Mouse (Mus musculus) neural tube, embryonic 12.5 days (tissue): ENCODE measurements around the gene Cyp1a1. TPM values are rescaled to one million over a fixed set of nuclear protein-coding genes. Genes with fewer than 3 reads are reported as not detected.

Source experiments
- ATAC-seq: fragments of 200-750 bp; cut with Nextera tagmentation; 2 replicates; pipeline ENCODE4 v1.8.0; 2017; ENCODE audit warnings: low read depth, mild to moderate bottlenecking, moderate TSS enrichment, moderate library complexity; ENCODE audit not compliant: low FRiP score
- H3K27ac ChIP-seq: fragments of 300-500 bp; sonication (generic); 2 replicates; pipeline ENCODE4 v1.5.1; 2016
- H3K27me3 ChIP-seq: fragments of 300-500 bp; sonication (generic); replicated peaks from 2 replicates; pipeline ENCODE4 v1.6.1; 2016; ENCODE audit warnings: mild to moderate bottlenecking
- H3K36me3 ChIP-seq: fragments of 300-500 bp; sonication (generic); 2 replicates; pipeline ENCODE4 v1.6.1; 2016; ENCODE audit warnings: mild to moderate bottlenecking
- H3K4me1 ChIP-seq: fragments of 300-500 bp; sonication (generic); 2 replicates; pipeline ENCODE4 v1.6.1; 2016
- H3K4me2 ChIP-seq: fragments of 300-500 bp; sonication (generic); replicated peaks from 2 replicates; pipeline ENCODE4 v1.6.1; 2016; ENCODE audit warnings: mild to moderate bottlenecking
- H3K4me3 ChIP-seq: fragments of 300-500 bp; sonication (generic); 2 replicates; pipeline ENCODE4 v1.5.1; 2016
- H3K9ac ChIP-seq: fragments of 300-500 bp; sonication (generic); 2 replicates; pipeline ENCODE4 v1.6.1; 2016; ENCODE audit warnings: mild to moderate bottlenecking
- H3K9me3 ChIP-seq: fragments of 300-500 bp; sonication (generic); 2 replicates; pipeline ENCODE4 v1.6.1; 2016; ENCODE audit warnings: mild to moderate bottlenecking
- WGBS: fragments of 180-500 bp; shearing (Covaris S2); methylation state at CpG from one replicate; pipeline ENCODE4 v1.1.7; 2016; 5-methylcytosine and 5-hydroxymethylcytosine counted together
- polyA plus RNA-seq: library from polyadenylated mRNA; unstranded; fragments of >200 nt; fragmentation: Nextera tagmentation; extraction: Ambion mirVana; gene quantifications from 2 replicates; pipeline ENCODE4 v1.2.1, GENCODE M21; 2016

Cyp1a1 gene
- polyA plus RNA-seq, 1 experiment from 2014 or later, result not detected

DNA sequence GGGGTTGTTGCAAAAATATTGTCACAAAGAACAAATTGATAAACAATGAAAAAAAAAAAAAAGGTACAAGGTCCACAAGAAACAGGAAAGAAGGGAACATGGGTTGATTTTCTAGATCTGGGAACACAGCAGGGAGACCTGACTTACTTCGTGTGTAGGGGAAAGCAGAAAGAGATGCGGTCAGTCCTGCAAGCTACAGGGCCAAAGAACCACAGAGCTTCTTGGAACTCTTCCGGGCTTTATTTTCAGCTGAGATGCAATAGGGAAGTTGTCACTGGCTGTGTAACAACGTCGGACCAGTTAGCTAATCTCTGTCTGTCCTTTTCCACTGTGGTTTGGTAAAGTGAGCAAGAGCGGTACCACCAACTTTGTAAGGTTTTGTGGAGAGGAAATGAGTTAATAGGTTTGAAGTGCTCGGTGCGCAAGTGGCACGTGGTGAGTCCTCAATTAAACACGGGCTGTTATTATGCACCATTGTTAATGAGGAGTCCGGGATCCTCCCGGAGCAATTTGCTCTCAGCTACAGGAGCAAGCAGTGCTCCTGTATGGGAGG, 41.1 kb upstream of the Cyp1a1 start:
- Histone ChIP-seq H3K9ac (no peak overlapping the region), H3K36me3 (peaks cover 7% of the 10 kb centered on the region; the same call in 1 of the 2 replicates), H3K4me3 (no peak overlapping the region), H3K27me3 (no peaks in the 10 kb centered on the region), H3K27ac (no peak overlapping the region), H3K9me3 (no peaks in the 10 kb centered on the region), H3K4me2 (no peak overlapping the region), H3K4me1 (peaks cover 43% of the 10 kb centered on the region)
- WGBS, result 62% methylated on average over 12 of the region's 12 CpGs
- no peak for ATAC-seq

DNA sequence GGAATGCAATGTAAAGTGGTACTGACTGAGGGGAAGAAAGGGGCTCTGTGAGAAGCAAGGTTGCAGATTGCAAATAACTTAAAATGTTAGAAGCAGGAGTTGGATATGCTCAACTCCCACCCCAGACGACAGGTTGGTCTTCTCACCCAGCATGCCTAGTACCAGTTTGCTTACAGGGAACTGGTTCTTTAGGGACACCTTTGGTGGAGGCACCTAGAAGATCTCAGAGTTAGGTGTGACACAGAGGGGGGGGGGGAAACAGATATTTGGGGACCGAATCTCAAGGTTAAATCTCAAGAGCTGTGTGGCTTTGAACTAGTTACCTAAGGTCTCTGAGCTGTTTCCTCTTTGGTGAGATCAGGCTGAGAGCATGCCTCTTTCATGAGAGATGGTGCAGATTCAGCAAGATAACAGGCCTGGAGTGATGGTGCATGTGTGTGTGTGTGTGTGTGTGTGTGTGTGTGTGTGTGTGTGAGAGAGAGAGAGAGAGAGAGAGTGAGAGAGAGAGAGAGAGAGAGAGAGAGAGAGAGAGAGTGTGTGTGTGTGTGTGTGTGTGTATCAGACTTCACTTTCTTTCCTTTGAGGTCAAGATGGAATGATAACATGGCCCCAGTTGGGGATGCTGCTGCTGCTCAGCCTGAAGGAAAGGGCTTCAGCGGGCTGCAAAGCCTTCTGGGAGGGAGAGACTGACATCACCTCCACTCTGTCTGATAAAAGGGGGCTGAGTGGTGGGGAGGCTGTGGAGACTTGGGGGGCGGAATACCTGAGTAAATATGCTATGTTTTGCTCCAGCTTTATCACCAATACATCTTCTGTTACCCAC, 40.2 kb upstream of the Cyp1a1 start:
- Histone ChIP-seq H3K9ac (no peak overlapping the region), H3K36me3 (no peaks in the 10 kb centered on the region), H3K4me3 (no peak overlapping the region), H3K27me3 (no peaks in the 10 kb centered on the region), H3K4me1 (peaks cover 34% of the 10 kb centered on the region), H3K27ac (no peak overlapping the region), H3K4me2 (no peak overlapping the region), H3K9me3 (no peaks in the 10 kb centered on the region)
- ATAC-seq, result no peak
- WGBS, result 80% methylated on average over 4 of the region's 4 CpGs

DNA sequence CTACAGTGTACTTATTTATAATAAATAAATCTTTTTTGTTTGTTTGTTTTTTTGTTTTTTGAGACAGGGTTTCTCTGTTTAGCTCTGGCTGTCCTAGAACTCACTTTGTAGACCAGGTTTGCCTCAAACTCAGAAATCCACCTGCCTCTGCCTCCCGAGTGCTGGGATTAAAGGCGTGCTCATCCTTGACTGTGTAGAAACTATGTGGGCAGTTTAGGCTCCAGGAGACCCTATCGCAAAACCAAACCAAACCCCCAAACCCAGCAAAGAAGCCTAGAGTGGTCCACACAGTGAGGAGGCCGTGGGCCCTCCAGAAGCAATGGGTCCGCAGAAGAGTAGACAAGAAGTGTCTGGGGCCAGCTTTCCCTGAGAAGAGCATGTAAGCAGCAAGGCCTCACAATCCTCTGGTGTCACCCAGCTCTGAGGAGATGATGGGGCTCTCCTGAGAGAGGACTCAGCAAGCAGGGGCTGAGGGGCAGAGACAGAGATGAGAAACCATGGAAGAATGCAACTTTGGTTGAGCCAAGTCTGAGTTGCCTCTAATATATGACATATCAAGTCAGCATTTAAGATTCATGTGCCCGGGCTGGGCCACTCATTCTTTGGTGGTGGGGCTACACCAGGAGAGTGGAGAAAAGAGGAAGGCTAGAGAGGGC, 37.5 kb upstream of the Cyp1a1 start:
- Histone ChIP-seq H3K27me3 (no peaks in the 10 kb centered on the region), H3K27ac (no peak overlapping the region), H3K9ac (no peak overlapping the region), H3K4me3 (no peak overlapping the region), H3K36me3 (no peaks in the 10 kb centered on the region), H3K4me2 (no peak overlapping the region), H3K4me1 (peaks cover 17% of the 10 kb centered on the region), H3K9me3 (no peaks in the 10 kb centered on the region)
- ATAC-seq, result no peak
- 93% methylated on average over 6 of the region's 6 CpGs for WGBS

DNA sequence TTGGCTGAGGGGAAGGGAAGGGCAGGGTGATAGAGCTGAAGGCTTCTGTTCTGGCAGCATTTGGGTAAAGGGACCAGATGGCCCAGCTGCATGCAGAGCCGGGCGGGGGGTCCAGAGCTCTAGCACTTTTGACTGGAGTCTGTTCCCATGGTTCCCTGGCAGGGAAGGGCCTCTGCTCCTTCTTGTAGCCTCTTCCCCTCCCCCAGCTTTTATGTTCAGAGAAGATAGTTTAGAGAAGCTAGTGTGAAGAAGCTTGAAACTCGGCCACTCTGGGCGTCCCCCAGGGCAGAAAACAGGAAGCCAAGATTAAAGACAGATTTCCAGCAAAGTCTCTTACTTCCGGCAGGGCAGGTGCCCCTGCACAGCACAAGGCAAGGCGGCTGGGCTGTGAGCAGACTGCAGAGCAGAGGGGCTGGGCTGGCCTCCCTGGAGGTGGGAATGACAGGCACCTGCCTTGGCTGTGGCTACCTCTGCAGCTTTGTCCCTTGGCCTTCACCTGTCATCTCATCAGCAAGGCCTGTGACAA, 36.9 kb upstream of the Cyp1a1 start:
- H3K9ac ChIP-seq, result no peak overlapping the region
- no peak overlapping the region for H3K4me3 ChIP-seq
- H3K27ac ChIP-seq, result no peak overlapping the region
- no peaks in the 10 kb centered on the region for H3K27me3 ChIP-seq
- no peaks in the 10 kb centered on the region for H3K9me3 ChIP-seq
- no peak for ATAC-seq
- H3K4me1 ChIP-seq, result peaks cover 16% of the 10 kb centered on the region
- WGBS, result 37% methylated on average over 6 of the region's 6 CpGs
- no peaks in the 10 kb centered on the region for H3K36me3 ChIP-seq
- H3K4me2 ChIP-seq, result no peak overlapping the region

DNA sequence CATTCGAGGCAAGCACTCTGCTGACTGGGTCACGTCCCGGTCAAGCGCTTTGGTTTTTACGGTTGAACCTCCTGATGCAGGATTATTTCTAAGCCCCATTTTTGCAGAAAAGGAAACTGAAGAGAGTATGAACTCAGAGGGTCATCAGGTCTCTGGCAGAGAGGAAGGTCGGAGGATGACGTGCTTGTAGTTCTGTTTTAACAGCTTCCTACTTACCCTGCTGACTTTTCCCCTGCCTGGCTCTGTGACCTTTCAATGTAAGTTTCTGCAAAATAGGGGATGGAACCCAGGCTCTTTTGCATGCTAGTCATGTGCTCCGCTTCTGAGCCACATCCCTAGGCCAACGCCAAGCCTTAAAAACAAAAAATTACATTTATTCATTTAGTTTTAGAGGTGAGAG, 35.4 kb upstream of the Cyp1a1 start:
- 68% methylated on average over 9 of the region's 9 CpGs for WGBS
- H3K9me3 ChIP-seq, result no peaks in the 10 kb centered on the region
- H3K4me1 ChIP-seq, result peaks cover 16% of the 10 kb centered on the region
- no peak for ATAC-seq
- H3K4me2 ChIP-seq, result no peak overlapping the region
- H3K27me3 ChIP-seq, result no peaks in the 10 kb centered on the region
- no peak overlapping the region for H3K4me3 ChIP-seq
- H3K9ac ChIP-seq, result no peak overlapping the region
- H3K27ac ChIP-seq, result no peak overlapping the region
- no peaks in the 10 kb centered on the region for H3K36me3 ChIP-seq

DNA sequence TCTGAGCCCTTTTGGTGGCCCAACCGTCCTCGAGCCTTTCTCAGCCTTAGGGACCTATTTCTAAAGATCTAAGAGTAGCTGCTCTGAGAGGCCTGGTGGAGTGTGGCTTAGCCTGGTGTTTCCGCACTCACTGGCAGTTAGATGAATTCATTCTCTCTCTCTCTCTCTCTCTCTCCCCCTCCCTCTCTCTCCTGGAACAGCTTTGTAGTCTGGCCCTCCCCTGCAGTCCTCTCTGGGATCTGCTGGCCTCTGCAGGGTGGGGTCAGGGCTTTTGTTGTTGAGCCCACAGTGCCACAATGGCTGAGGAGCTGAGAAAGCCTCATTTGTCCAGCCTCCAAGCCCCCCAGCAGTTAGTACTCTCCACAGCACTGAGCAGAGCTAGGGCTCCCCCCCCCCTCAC, 34.9 kb upstream of the Cyp1a1 start:
- H3K27me3 ChIP-seq, result no peaks in the 10 kb centered on the region
- H3K4me2 ChIP-seq, result no peak overlapping the region
- H3K9ac ChIP-seq, result no peak overlapping the region; the same call in 1 of the 2 replicates
- no peaks in the 10 kb centered on the region for H3K36me3 ChIP-seq
- H3K4me3 ChIP-seq, result no peak overlapping the region
- peaks cover 16% of the 10 kb centered on the region for H3K4me1 ChIP-seq
- no peaks in the 10 kb centered on the region for H3K9me3 ChIP-seq
- WGBS, result 18% methylated on average over 3 of the region's 3 CpGs
- H3K27ac ChIP-seq, result no peak overlapping the region
- ATAC-seq, result no peak

DNA sequence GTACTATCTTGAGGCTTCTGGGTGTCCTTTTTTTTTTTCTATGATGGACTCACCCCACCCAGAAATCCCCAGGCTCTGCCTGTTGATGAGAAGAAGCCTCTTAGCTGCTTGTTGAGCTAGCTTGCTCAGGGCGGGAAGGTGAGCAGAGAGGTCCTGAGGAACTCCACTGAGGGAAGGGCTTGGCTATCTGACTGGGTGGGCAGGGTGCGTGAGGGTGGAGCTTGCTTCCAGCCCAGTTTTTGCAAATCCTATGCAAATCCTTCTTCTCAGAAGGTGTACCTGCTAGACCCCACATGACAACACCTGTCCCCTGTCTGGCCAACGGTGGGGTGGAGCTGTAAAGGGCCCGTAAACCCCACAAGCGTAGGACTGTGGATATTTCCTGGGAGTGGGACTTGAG, 34.4 kb upstream of the Cyp1a1 start, which contains the start of gene Csk:
TSS of gene Csk (minus strand) at position 349 of the 400 bp plus-strand sequence.
- no peaks in the 10 kb centered on the region for H3K27me3 ChIP-seq
- peaks cover 16% of the 10 kb centered on the region for H3K4me1 ChIP-seq
- ATAC-seq, result no peak
- no peak within 1 kb of the TSS for H3K4me2 ChIP-seq
- no peaks in the 10 kb centered on the region for H3K9me3 ChIP-seq
- H3K9ac ChIP-seq, result no peak within 1 kb of the TSS; the same call in 1 of the 2 replicates
- H3K4me3 ChIP-seq, result no peak within 1 kb of the TSS
- 54% methylated on average over 5 of the region's 5 CpGs for WGBS
- H3K27ac ChIP-seq, result no peak within 1 kb of the TSS
- no peaks in the 10 kb centered on the region for H3K36me3 ChIP-seq

DNA sequence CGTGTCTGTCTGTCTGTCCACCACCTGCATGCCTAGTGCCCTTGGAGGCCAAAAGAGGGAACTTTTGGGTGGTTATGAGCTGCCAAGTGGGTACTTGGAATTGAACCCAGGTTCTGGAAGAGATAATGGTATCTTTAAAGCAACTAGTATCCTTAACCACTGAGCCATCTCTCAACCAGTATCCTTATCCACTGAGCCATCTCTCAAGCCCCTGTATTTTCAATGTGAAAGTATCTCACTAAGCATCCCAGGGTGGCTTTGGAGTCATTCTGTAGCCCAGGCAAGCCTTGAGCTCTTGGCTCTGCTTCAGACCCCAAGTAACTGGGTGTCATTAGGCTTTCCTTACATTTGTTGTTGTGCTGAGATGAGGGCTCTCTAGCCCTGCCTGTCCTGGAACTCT, 32.8 kb upstream of the Cyp1a1 start:
- no peak for ATAC-seq
- Histone ChIP-seq H3K9ac (no peak overlapping the region), H3K36me3 (no peaks in the 10 kb centered on the region), H3K4me3 (no peak overlapping the region), H3K27me3 (no peaks in the 10 kb centered on the region), H3K9me3 (no peaks in the 10 kb centered on the region), H3K4me1 (peaks cover 16% of the 10 kb centered on the region), H3K4me2 (no peak overlapping the region), H3K27ac (no peak overlapping the region)
- WGBS, result 88% methylated on average over 1 of the region's 1 CpGs

DNA sequence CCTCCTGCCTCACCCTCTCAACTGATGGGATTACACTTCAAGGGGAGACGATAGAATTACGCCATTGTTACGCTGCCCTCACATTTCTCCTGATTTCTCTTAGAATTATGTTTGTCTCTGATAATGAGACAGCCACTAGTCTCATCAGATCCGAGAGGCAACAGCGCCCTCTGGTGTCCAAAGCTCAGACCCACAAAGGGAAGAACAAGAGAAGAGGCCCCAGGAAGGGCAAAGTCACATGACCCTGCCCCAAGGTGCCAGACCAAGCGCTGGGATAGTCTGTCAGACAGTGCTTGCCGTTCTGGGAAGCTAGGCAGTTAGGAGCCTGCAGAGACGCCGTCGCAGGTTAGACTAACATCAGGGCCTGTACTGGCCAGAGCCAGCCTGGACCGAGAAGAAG, 32.0 kb upstream of the Cyp1a1 start:
- H3K9me3 ChIP-seq, result no peaks in the 10 kb centered on the region
- H3K36me3 ChIP-seq, result no peaks in the 10 kb centered on the region
- H3K4me1 ChIP-seq, result peaks cover 10% of the 10 kb centered on the region
- peak overlapping the region; percentile 55 for H3K4me2 ChIP-seq
- ATAC-seq, result peak; percentile 76
- H3K27ac ChIP-seq, result no peak overlapping the region
- no peaks in the 10 kb centered on the region for H3K27me3 ChIP-seq
- WGBS, result 4% methylated on average over 11 of the region's 11 CpGs
- peak overlapping the region; percentile 35; the same call in 1 of the 2 replicates for H3K9ac ChIP-seq
- H3K4me3 ChIP-seq, result no peak overlapping the region

DNA sequence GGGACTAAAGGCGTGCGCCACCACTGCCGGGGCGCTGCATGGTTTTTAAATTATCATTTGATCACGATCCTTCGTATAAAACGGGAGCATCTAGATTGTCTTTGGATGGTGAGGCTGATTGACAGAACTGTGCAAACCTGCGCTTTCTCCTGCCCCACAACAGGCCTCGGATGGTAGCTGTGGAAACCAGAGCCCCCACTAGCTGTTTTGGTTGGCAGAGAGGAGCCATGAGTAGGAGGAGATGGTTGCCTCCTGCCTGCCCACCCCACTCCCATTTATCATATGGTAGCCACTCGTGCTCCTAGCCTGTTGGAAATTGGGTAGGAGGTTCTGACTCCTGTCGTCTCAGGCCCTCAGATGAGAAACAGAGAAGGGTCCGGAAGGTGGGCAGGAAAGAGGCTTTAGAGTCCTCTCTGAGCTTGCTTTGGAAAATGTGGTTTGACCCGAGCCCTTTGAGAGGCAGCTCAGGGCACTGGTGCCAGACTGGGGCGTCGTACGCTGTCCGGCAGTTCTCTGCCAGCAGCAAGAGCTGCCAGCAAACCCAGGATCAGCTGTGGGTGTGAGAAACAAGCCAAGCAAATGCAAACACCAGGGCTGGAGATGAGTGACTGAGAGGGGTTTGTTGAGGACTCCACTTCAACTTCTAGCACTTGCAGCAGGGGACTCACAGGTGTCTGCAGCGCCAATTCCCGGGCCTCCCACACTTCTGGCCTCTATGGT, 30.9 kb upstream of the Cyp1a1 start:
- no peak for ATAC-seq
- H3K36me3 ChIP-seq, result no peaks in the 10 kb centered on the region
- no peaks in the 10 kb centered on the region for H3K27me3 ChIP-seq
- H3K4me2 ChIP-seq, result no peak overlapping the region
- H3K27ac ChIP-seq, result no peak overlapping the region
- H3K9me3 ChIP-seq, result no peaks in the 10 kb centered on the region
- 85% methylated on average over 19 of the region's 19 CpGs for WGBS
- H3K4me3 ChIP-seq, result no peak overlapping the region
- peaks cover 6% of the 10 kb centered on the region; the same call in 1 of the 2 replicates for H3K4me1 ChIP-seq
- H3K9ac ChIP-seq, result no peak overlapping the region

DNA sequence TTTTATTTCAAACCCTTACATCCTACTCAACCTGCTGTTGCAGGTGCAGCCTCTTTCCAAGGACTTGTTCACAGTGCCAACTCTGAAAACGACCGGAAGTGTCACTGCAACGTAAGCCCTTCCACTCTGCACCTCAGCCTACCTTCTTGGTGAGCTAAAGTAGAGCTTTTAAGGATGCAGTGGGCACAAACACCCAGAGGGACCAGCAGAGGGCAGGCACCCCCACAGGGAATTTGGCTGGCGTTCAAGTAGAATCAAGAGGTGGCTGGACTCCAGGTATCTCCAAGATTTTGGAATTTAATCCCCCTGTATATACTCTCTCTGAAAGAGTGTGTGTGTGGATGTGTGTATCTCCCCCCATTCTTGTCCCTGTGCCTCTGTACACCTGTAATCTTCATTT, 29.9 kb upstream of the Cyp1a1 start:
- H3K4me3 ChIP-seq, result no peak overlapping the region
- H3K36me3 ChIP-seq, result no peaks in the 10 kb centered on the region
- H3K27me3 ChIP-seq, result no peaks in the 10 kb centered on the region
- 68% methylated on average over 4 of the region's 4 CpGs for WGBS
- H3K9me3 ChIP-seq, result no peaks in the 10 kb centered on the region
- no peak for ATAC-seq
- no peak overlapping the region for H3K4me2 ChIP-seq
- H3K27ac ChIP-seq, result no peak overlapping the region
- H3K9ac ChIP-seq, result no peak overlapping the region
- H3K4me1 ChIP-seq, result peaks cover 4% of the 10 kb centered on the region; the same call in 1 of the 2 replicates

DNA sequence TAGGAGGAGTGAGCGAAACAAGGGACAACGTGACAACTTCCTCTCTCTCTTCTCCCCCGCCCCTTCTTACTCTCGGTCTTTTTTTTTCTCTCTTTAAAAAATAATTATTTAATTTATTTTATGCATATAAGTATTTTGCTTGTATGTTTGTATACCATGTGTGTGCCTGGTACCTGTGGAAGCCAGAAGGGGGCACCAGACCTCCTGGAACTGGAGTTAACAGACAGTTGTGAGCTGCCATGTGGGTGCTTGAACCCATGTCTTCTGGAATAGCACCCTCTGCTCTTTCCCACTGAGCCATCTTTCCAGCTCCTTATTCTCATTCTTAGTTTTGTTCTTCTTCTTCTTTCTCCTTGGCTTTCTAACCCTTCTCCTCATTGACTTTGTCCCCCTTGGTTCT, 28.8 kb upstream of the Cyp1a1 start:
- Histone ChIP-seq H3K4me1 (peaks cover 3% of the 10 kb centered on the region; the same call in 1 of the 2 replicates), H3K27me3 (no peaks in the 10 kb centered on the region), H3K36me3 (no peaks in the 10 kb centered on the region), H3K9ac (no peak overlapping the region), H3K27ac (no peak overlapping the region), H3K4me3 (no peak overlapping the region), H3K4me2 (no peak overlapping the region), H3K9me3 (no peaks in the 10 kb centered on the region)
- WGBS, result 82% methylated on average over 4 of the region's 4 CpGs
- no peak for ATAC-seq
